Mouse (Mus musculus) 416B (cell line): ENCODE data around the gene Tex9.
"Not testable (repeated sequence)": the region's sequence is repeated elsewhere in the genome, so short reads cannot be mapped to it uniquely, and the experiment has no call there.

Source experiments
- DNase-seq: peaks from one replicate; pipeline ENCODE4 v3.0.0; 2011; ENCODE audit warnings: low read depth

Gene Tex9

DNA sequence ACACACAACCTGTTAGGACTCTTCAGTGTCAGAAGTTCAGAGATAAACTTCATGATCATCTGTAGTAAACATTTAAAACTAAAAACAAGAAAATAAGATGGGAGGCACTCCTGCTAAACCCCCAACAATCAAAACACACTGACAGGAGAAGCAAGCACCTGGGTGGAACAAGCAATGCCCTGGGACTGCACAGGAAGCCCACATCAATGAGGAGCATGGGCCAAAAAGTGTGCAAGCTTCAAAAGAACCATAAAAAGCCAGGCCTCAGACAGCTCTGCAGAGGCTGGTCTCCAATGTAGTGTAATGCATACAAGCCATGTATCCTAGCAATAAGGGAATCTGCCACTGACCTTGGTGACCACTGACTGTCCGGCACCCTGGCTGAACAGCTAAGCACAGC lies 12.7 kb downstream of the Tex9 start:
- no peak for DNase-seq

GRCm38 (mm10) chr9:72477306-72477705 lies 14.7 kb downstream of the Tex9 start:
- no peak for DNase-seq

GRCm38 (mm10) chr9:72475511-72475910 lies 16.5 kb downstream of the Tex9 start:
- DNase-seq: no peak

DNA sequence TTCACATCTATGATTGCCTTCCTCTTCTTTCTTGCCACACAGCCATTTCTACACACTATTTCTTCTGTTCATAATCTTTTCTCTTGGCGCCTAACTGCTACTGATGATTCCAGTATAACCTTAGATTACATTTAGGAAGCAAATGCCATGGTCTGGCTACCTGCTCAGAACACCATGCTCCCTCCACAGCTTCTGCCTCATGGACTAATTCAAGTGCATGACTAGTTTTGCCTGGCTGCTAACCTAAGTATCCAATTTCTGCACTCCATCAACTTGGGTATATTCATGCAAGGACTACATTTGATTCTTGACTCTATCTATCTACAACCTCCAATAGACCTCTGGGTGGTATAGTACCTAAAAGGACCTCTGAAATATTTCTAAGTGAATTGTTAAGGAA lies 22.2 kb downstream of the Tex9 start:
- DNase-seq: no peak

GRCm38 (mm10) chr9:72468616-72469015 lies 23.4 kb downstream of the Tex9 start:
- no peak for DNase-seq

DNA sequence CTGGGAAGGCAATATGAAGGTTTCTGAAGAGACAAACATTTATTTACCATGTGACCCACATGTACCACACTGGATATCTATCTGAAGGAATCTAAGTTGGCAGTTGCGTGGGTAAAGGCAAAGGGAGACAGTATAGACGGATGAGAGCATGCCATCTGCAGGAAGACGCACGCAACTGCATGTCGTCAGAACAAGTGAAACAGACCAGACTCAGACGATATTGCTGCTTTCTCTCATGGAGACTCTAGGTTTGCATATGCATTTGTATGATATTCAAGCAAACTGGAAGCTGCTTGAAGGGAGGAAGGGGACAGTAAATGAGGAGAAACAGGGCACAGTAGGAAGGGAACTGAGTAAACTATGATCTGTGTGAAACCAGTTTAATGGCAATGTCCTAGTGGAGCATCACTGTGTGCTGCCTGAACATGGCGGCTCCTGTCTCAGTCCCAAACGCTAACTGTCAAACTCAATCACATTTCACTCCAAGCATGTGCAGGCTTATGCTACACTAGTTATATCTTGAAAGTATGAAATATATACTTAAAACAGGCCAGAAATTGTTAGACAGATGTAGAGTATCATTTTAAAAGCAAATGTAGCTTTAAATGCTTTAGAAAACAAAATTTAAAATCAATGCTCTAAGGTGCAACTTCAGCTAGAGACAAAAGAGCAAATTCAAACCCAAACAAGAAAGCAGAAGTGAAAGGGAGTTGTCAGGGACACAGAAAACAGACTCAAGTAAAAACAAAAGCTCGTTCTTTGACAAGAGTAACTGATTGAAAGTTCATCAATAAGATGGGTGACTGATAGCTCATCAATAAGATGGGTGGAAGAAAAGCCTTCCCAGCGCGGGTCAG lies 24.2 kb downstream of the Tex9 start:
- peak; percentile 84 for DNase-seq

DNA sequence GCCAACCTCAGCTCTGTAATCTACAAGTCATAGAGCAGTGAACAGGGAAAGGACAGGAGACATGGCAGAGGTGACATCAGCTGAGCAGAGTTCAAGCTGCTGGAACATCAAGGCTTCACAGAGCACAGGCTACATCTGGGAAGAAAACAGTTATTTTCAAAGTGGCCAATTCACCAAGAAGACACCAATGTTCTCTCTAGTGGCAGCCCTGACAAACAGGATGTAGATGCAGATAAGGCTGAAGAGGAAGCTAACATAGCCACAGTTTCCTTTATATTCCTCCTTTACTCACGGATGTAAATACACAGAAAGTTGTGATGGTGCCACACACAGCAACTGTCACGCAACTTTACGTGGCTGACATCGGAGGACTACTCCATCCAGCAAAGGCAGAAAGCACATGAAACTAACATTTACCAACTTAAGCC lies 26.2 kb downstream of the Tex9 start:
- DNase-seq: peak; percentile 93

GRCm38 (mm10) chr9:72464806-72465205 lies 27.2 kb downstream of the Tex9 start:
- peak; percentile 69 for DNase-seq

- no peak for DNase-seq
Observed at GRCm38 (mm10) chr9:72462427-72462826, 29.6 kb downstream of the Tex9 start.

GRCm38 (mm10) chr9:72460767-72461166 lies 31.2 kb downstream of the Tex9 start:
- no peak for DNase-seq

DNA sequence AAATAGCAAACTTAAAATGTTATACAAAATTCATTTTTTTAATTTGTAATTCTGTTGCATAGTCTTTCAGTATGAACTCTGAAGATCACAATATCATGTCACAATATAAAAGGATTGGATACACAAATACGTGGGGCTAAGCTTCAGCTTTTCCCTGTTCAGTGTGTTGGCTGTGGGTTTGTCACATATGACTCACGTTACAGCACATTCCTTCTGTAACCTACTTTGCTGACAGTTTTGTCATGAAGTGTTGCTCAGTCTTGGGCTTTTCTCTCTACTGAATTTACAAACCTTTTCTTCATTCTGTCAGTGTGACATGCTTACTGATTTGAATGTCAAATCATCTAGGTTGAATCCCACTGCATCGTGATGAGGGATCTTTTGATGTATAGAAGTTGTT lies 32.3 kb downstream of the Tex9 start:
- no peak for DNase-seq

- peak; percentile 87 for DNase-seq
Observed at GRCm38 (mm10) chr9:72458233-72458632, 33.8 kb downstream of the Tex9 start.

- DNase-seq: no peak
Observed at GRCm38 (mm10) chr9:72456374-72456773, 35.6 kb downstream of the Tex9 start.

GRCm38 (mm10) chr9:72454281-72454680 lies 37.7 kb downstream of the Tex9 start:
- DNase-seq: not testable (repeated sequence)

GRCm38 (mm10) chr9:72451111-72451510 lies 40.9 kb downstream of the Tex9 start:
- DNase-seq: no peak

- DNase-seq: no peak
Observed at GRCm38 (mm10) chr9:72450363-72450762, 41.6 kb downstream of the Tex9 start.

- no peak for DNase-seq
Observed at GRCm38 (mm10) chr9:72449841-72450240, 42.2 kb downstream of the Tex9 start.

DNA sequence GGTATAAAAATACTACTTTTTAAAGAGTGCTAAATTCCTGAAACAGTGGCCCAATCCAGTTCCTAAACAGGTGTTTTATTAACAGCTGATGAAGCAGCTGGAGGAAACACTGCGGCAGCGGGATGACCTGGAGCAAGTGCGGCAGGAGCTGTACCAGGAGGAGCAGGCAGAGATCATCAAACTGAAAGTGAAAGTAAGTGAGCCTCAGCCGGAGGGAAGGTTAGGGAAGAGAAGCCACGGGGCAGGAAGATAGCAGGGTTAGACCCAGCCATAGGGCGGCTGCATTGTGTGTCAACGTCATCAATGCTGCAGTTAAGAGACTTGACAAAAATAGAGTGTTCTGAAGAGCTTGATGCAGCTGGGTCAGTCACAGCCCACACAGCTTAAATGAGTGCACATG lies 42.6 kb downstream of the Tex9 start:
- DNase-seq: peak; percentile 81

- DNase-seq: peak; percentile 81
Observed at GRCm38 (mm10) chr9:72448026-72448425, 44.0 kb downstream of the Tex9 start.

GRCm38 (mm10) chr9:72441927-72442715 lies 49.9 kb downstream of the Tex9 start:
- no peak for DNase-seq

DNA sequence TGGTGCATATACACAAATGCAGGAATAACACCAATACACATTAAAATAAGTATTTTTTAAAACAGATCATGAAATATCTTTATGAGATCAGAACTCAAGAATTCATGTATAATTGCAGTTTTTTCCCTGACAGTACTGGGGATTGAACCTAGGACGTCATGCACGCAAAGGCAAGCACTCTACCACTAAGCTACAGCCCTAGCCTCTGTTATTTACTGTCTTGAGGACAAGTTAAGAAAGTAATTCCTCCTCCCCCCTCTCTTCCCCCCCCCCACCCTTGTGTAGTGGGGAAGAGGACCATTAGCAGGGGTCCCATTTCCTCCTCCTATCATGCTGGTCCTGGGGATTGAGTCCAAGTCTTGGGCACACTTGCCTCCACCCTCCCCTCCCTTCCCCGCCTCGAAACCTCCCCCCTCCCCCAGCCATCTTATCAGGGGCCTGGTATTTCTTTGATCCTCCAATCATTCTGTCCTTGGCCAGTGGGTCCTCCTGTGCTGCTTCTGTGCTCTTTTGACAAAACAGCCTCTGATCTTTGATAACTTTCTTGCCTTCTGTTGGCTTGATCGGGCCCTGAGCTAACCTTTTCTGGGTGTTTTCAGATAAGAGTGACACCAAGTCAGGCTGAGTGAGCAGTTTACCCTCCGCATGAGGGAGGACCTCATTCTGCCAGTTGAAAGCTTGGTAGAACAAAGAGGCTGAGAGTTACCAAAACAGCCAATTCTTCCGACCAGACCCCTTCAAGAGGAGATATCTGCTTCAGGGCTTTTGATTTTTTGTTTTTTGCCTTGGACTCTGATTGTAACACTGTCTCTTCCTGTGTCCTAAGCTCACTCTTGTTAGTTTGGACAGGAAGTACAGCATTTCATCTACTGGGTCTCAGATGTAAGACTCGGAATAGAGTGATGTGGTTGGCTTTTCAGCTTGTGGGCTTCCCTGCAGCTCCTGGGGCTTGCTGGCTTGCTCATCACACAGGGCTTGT lies 50.8 kb downstream of the Tex9 start:
- no peak for DNase-seq

GRCm38 (mm10) chr9:72440358-72440757 lies 51.7 kb downstream of the Tex9 start:
- DNase-seq: no peak
